Mouse (Mus musculus): Measurements from ENCODE around the gene Cenpn. TPM values are rescaled to one million over a fixed set of nuclear protein-coding genes. Genes with fewer than 3 reads are reported as not detected.

Gene Cenpn
- total RNA-seq, 2 experiments from 2014 or later, result 2.3 to 3.3 TPM

DNA sequence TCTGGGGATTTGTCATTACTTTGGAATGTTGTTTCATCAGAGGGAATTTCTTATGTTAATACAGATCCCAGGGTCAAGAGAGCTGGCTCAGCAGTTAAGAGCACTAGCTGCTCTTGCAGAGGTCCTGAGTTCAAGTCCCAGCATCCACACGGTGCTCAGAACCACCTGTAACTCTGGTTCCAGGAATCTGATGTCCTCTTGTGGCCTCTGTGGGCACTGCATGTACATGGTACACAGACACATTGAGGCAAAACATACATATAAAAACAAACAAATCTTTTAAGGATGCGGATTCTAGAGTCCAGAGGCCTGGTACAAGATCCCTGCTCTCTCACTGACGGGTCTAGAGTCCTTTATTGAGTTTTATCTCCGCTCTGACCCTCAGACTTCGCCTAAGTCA, 7.1 kb downstream of the Cenpn start:
- no peak for DNase-seq (ENCODE audit: extremely low spot score in 1 of 2, low spot score in 2 of 2)
- intact Hi-C loops (cut with DNase I), result no loop called here

GRCm38 (mm10) chr8:116934976-116935375, 13.4 kb downstream of the Cenpn start:
- no peak for DNase-seq (ENCODE audit: extremely low spot score in 1 of 2, low spot score in 2 of 2)
- intact Hi-C loops (cut with DNase I), result no loop called here

DNA sequence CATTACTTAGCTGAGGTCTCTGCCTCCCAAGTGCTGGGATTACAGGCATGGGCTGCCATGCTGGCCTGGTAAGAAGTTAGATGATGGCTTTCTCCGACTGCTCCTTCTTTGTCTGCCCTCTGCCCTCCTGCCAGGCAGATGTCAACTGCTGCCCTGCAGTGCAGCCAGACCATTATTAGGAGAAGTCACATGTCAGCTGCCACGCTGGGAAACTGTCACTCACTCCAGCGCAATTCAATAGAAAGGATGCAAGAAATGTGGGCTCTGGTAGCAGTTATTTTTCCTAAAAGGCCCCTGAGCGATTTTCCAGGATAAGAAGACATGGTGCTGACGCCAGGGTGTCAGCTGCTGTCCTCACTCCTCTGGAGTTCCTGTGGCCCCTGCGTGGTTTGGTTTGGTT, 14.0 kb downstream of the Cenpn start:
- no peak for DNase-seq (ENCODE audit: extremely low spot score in 1 of 2, low spot score in 2 of 2)
- intact Hi-C loops (cut with DNase I), result no loop called here

GRCm38 (mm10) chr8:116942284-116943058, 20.9 kb downstream of the Cenpn start:
- intact Hi-C loops (cut with DNase I), result loop anchor here (5.0 kb wide), 1 partner anchor 35 kb away; the partner anchor contains the start of gene 1700030J22Rik
- DNase-seq (ENCODE audit: extremely low spot score in 1 of 2, low spot score in 2 of 2), result no peak

DNA sequence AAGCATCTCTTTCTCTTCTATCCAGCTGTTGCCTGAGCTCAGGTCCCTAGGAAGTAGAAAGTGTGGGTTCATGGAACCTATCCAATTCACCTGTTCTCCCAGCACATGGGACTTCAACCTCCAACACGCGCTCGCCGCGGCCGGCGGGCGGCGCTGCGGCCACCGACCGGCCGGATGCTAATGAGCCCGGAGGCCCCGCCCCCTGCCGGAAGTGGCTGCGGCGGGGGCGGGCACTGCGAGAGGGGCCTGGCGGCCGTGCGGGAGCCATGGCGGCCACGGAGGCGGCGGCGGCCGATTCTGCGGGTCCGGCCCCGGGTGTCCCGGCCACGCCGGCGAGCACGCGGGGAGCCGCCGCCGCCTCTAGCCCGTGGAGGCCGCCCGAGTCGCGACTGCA, 21.6 kb downstream of the Cenpn start, which contains the start of gene Atmin:
TSS of gene Atmin (plus strand) at position 233 of the 394 bp plus-strand sequence.
- DNase-seq (ENCODE audit: extremely low spot score in 1 of 2, low spot score in 2 of 2), result peak; percentile 72 to 93
- intact Hi-C loops (cut with DNase I), result loop anchor here (5.0 kb wide), 1 partner anchor 34 kb away; the partner anchor contains the start of gene 1700030J22Rik

DNA sequence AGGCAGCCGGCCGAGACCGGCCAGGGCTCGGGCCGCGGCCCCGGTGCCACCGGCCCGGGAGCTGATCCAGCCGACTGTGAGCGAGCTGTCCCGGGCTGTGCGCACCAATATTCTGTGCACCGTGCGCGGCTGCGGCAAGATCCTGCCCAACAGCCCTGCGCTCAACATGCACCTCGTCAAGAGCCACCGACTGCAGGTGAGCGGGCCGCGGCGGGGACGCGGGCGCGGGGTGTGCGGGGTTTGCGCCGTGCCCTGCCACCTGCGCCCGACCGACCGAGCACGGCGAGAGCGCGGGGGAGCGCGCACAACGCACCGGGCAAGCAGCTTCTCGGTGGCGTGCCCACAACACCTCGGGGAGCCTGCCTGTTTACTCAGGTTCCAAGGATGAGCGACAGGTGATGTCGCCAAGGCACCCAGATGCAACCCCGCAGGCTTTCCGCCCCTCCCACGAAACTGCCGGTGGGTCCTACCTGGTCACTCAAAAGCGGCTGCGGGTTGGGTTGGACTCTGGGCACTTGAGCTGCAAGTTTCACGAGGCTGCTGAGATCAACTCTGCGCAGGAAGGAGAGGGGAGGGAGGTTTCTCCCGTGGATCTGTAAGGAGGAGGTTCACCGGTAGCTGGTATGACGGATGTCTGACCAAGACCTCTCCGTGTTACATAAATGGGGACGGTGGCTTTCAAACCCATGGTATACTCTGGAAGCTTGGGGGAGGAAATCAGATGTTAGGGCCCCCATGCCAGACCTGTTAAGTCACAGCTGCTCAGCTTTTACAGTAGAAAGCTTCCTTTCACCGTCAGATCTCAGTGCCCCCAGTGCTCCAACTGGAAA, 22.2 kb downstream of the Cenpn start:
- peak; percentile 12 to 47 for DNase-seq (ENCODE audit: extremely low spot score in 1 of 2, low spot score in 2 of 2)
- intact Hi-C loops (cut with DNase I), result loop anchor here (5.0 kb wide), 1 partner anchor 34 kb away; the partner anchor contains the start of gene 1700030J22Rik

DNA sequence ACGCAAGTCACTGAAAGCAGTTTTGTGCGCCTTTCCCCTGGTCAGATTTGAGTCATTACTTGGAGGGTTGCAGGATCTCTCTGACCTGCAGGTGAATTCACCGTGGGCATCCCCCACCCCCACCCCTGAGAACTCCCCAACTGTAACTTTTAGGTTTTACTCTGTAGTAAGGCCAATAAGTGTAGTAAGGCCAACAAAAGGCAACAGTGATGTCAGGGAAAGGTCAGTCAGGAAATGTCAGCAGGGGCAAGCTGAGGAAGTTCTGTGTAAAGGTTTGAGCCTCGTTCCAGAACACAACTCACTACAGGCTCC, 22.8 kb downstream of the Cenpn start:
- intact Hi-C loops (cut with DNase I), result loop anchor here (5.0 kb wide), 1 partner anchor 33 kb away; the partner anchor contains the start of gene 1700030J22Rik
- DNase-seq (ENCODE audit: extremely low spot score in 1 of 2, low spot score in 2 of 2), result no peak

- DNase-seq (ENCODE audit: extremely low spot score in 1 of 2, low spot score in 2 of 2), result no peak
- intact Hi-C loops (cut with DNase I), result no loop called here
Observed at GRCm38 (mm10) chr8:116945169-116945910, 23.8 kb downstream of the Cenpn start.

DNA sequence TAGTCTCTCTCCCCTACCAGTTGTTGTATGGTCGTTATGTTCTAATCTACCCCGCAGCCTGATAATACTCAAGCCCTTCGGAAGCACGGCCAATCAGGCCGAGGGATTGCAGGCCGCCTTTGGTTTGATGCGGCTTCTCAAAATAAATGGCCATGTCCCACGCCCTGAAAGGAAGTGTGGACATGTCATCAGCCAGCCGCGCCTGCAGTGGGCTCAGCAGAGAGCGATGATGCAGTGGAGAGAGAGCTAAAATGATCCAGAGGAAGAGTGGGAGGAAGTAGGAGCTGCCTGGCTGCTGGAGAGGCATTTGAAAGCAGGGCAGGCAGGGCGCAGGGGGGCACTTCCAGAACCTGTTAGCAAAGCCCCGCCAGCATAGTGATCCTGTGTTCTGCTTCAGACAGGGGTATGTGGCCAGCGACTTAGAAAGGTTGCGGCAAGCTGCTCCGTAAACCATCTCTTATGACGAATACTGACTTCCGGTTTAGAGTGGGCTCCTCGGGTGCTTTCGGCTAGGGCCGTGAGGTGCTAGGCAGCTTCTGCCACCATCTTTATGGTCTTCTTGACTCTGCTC, 24.8 kb downstream of the Cenpn start:
- intact Hi-C loops (cut with DNase I), result no loop called here
- DNase-seq (ENCODE audit: extremely low spot score in 1 of 2, low spot score in 2 of 2), result peak in 1 of 2 experiments; percentile 39

DNA sequence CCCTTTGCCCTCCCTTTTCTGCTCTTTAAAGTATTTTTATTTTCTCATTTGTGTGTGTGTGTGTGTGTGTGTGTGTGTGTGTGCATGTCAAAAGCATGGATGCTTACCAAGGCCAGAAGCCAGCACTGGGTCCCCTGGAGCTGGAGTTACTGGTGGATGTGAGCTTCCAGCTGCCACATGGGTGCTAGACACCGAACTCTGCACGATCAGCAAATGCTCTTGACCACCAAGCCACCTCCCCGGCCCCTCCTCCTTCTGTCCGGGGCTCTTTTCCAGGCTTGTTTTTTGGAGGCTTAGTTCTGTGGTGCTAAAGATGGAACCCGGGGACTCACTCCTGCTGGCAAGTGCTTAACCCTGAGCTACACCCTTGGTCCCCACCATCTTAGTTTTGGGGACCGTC, 25.3 kb downstream of the Cenpn start:
- intact Hi-C loops (cut with DNase I), result no loop called here

GRCm38 (mm10) chr8:116947589-116947988, 26.1 kb downstream of the Cenpn start:
- intact Hi-C loops (cut with DNase I), result no loop called here
- DNase-seq (ENCODE audit: extremely low spot score in 1 of 2, low spot score in 2 of 2), result no peak

More for the DNA sequence above, 25.3 kb downstream of the Cenpn start:
- DNase-seq (ENCODE audit: extremely low spot score in 1 of 2, low spot score in 2 of 2), result no peak

DNA sequence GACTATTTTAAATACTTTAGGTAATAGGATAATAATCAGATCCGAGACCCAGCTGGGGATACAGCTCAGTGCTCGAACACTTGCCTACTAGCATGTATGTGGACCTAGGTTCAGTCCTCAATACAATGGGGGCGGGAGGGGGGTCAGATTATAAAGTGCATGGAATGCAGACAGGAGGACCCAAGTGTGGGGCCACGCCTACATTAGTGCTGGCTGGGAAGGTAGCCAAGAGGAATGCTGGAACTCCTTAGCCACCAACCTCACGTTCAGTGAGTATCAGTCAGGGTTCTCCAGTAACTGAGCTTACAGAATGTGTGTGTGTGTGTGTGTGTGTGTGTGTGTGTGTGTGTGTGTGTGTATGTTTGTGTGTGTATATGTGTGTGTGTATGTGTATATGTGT, 29.8 kb downstream of the Cenpn start:
- DNase-seq (ENCODE audit: extremely low spot score in 1 of 2, low spot score in 2 of 2), result no peak
- intact Hi-C loops (cut with DNase I), result no loop called here

DNA sequence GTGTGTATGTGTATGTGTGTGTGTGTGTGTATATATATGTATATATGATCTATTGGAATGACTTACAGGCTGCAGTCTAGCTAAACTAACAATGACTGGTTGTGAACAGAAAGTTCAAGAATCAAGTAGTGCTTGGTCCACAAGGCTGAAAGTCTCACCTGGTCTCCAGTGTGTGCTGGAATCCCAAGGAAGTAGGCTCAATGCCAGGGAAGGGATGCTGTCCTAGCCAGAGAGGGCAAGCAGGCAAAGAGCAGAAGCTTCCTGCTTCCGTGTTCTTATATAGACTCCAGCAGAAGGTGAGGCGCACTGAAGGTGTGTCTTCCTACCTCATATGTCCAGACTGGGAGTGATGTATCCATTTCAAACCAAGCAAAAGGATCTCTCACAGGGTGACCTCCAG, 30.2 kb downstream of the Cenpn start:
- intact Hi-C loops (cut with DNase I), result no loop called here
- no peak for DNase-seq (ENCODE audit: extremely low spot score in 1 of 2, low spot score in 2 of 2)

- DNase-seq (ENCODE audit: extremely low spot score in 1 of 2, low spot score in 2 of 2), result no peak
- intact Hi-C loops (cut with DNase I), result no loop called here
Observed at GRCm38 (mm10) chr8:116952428-116952827, 30.9 kb downstream of the Cenpn start.

GRCm38 (mm10) chr8:116954415-116954814, 32.9 kb downstream of the Cenpn start:
- DNase-seq (ENCODE audit: extremely low spot score in 1 of 2, low spot score in 2 of 2), result peak; percentile 62 to 70
- intact Hi-C loops (cut with DNase I), result no loop called here

DNA sequence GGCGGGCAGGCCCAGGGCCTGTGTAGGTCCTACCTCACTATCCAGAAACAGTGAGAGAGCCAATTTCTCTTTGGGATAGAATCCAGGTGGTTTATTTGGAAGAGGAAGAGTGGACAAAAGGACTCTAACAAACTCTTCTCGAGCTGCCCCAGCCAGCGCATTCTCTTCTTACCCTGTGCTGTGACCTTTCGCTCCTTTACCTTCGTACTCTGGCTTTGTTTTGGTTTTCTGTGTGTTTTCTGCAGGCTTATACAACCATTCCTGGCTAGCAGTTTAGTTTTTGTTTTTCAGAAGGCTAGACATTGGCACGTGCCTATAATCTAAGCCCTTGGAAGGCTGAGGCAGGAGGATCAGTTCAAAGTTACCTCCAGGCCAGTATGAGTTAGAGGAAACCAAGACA, 48.0 kb downstream of the Cenpn start:
- intact Hi-C loops (cut with DNase I), result no loop called here
- no peak for DNase-seq (ENCODE audit: extremely low spot score in 1 of 2, low spot score in 2 of 2)

DNA sequence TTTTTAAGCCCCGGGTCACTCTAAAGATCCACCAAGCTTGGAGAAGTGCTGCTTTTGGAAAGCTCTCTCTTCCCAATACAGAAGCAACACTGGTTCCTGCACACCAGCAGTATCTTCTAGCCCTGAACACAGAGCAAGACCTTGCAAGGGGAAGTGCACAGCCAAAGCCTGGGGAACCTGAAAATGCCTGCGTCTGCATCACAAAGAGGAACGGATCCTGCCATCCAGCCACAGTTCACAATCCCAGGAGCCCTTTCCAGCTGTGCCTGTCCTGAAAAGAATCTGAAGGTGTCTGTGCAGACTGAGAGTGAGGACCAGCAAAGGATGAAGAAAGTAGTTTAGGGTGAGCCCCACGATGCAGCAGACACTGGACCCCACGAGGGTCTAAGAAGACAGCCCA, 53.5 kb downstream of the Cenpn start:
- no peak for DNase-seq (ENCODE audit: extremely low spot score in 1 of 2, low spot score in 2 of 2)
- intact Hi-C loops (cut with DNase I), result loop anchor here (5.0 kb wide), 1 partner anchor 33 kb away; the partner anchor contains the start of gene Atmin

GRCm38 (mm10) chr8:116975606-116976005, 54.1 kb downstream of the Cenpn start:
- intact Hi-C loops (cut with DNase I), result loop anchor here (5.0 kb wide), 1 partner anchor 33 kb away; the partner anchor contains the start of gene Atmin
- no peak for DNase-seq (ENCODE audit: extremely low spot score in 1 of 2, low spot score in 2 of 2)

DNA sequence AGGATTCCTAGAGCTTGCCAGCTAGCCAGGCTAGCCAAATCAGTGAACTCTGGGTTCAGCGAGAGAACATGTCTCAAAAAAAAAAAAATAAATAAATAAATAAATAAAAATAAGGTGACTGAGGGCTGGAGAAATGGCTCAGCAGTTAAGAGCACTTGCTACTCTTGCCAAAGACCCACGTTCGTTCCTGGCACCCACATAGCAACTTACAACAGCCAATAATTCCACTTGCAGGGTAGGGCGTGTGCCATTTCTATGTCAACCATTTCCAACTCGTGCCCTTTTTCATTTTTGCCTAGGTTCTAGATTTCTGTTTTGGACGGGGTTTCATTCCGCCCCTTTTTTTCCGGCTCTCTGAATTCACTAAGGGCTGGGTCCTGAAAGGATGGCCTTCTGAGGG, 56.5 kb downstream of the Cenpn start:
- intact Hi-C loops (cut with DNase I), result loop anchor here (5.0 kb wide), 1 partner anchor 36 kb away; the partner anchor contains the start of gene Atmin
- DNase-seq (ENCODE audit: extremely low spot score in 1 of 2, low spot score in 2 of 2), result no peak
